Mouse (Mus musculus): ENCODE measurements around the gene U2af2. TPM values are rescaled to one million over a fixed set of nuclear protein-coding genes. Genes with fewer than 3 reads are reported as not detected.

The U2af2 gene
- polyA plus RNA-seq, 1 experiment from 2014 or later, result 105 TPM

GRCm38 (mm10) chr7:5125549-5126406, 63.8 kb downstream of the U2af2 start, which contains the start of gene Rasl2-9:
Gene Rasl2-9 (minus strand): TSS chr7:5125950.
- peak within 1 kb of the TSS; percentile 55; the same call in 1 of the 2 replicates for H3K9ac ChIP-seq (ENCODE audit: low read depth, low read length)
- no peaks in the 10 kb centered on the region for H3K9me3 ChIP-seq (ENCODE audit: control insufficient read depth, low read length)
- 20% methylated on average over 37 of the region's 42 CpGs for WGBS
- no peak within 1 kb of the TSS for H3K27ac ChIP-seq (replicated peaks; ENCODE audit: low read depth, low read length)
- peak within 1 kb of the TSS; percentile 38 for H3K4me3 ChIP-seq (ENCODE audit: low read depth, low read length)
- no peaks in the 10 kb centered on the region for H3K4me1 ChIP-seq (ENCODE audit: control insufficient read depth, insufficient read depth, low read length)
- ATAC-seq (ENCODE audit: low read depth), result peak; percentile 77; the same call in 1 of the 2 replicates
- DNase-seq (ENCODE audit: low spot score), result peak; percentile 42
- H3K36me3 ChIP-seq (ENCODE audit: control insufficient read depth, insufficient read depth, low read length), result no peaks in the 10 kb centered on the region
- peak within 1 kb of the TSS; percentile 61 for H3K4me2 ChIP-seq (ENCODE audit: low read depth, low read length)
- no peaks in the 10 kb centered on the region for H3K27me3 ChIP-seq (replicated peaks; ENCODE audit: control insufficient read depth, insufficient read depth, low read length)

Small RNA genes within 50 kb of the gene (microRNA-seq; reads per million reads assigned to microRNA genes)
- not detected for gene Gm26217 (ENCODE audit: borderline number of aligned reads)

Other genes starting within 250 kb of the U2af2 start
- gene Ube2s, start 249.6 kb upstream of the U2af2 start, polyA plus RNA-seq (2014; fragmentation: Nextera tagmentation; extraction: Ambion mirVana), result 347 and 359 TPM in 2 replicates
- 0.68 and 0.76 TPM in 2 replicates for gene Shisa7, start 217.4 kb upstream of the U2af2 start, polyA plus RNA-seq (2014; fragmentation: Nextera tagmentation; extraction: Ambion mirVana)
- 6.5 and 7.0 TPM in 2 replicates for gene Isoc2b, start 191.9 kb upstream of the U2af2 start, polyA plus RNA-seq (2014; fragmentation: Nextera tagmentation; extraction: Ambion mirVana)
- 1.3 and 1.6 TPM in 2 replicates for gene Isoc2a, start 185.0 kb upstream of the U2af2 start, polyA plus RNA-seq (2014; fragmentation: Nextera tagmentation; extraction: Ambion mirVana)
- 0.35 TPM in 1 of 2 replicates, not detected in the other for gene Gm36210, start 155.6 kb upstream of the U2af2 start, polyA plus RNA-seq (2014; fragmentation: Nextera tagmentation; extraction: Ambion mirVana)
- 3.7 and 4.0 TPM in 2 replicates for gene Zfp628, start 146.9 kb upstream of the U2af2 start, polyA plus RNA-seq (2014; fragmentation: Nextera tagmentation; extraction: Ambion mirVana)
- gene Nat14, start 140.1 kb upstream of the U2af2 start, polyA plus RNA-seq (2014; fragmentation: Nextera tagmentation; extraction: Ambion mirVana), result 1.9 and 2.6 TPM in 2 replicates
- 8.1 and 8.7 TPM in 2 replicates for gene Ssc5d, start 136.4 kb upstream of the U2af2 start, polyA plus RNA-seq (2014; fragmentation: Nextera tagmentation; extraction: Ambion mirVana)
- 0.64 and 0.92 TPM in 2 replicates for gene Sbk2, start 97.7 kb upstream of the U2af2 start, polyA plus RNA-seq (2014; fragmentation: Nextera tagmentation; extraction: Ambion mirVana)
- gene Sbk3, start 91.0 kb upstream of the U2af2 start, polyA plus RNA-seq (2014; fragmentation: Nextera tagmentation; extraction: Ambion mirVana), result 0.06 and 0.08 TPM in 2 replicates
- 23.0 and 30.4 TPM in 2 replicates for gene Zfp579, start 66.0 kb upstream of the U2af2 start, polyA plus RNA-seq (2014; fragmentation: Nextera tagmentation; extraction: Ambion mirVana)
- gene Zfp524, start 47.7 kb upstream of the U2af2 start, polyA plus RNA-seq (2014; fragmentation: Nextera tagmentation; extraction: Ambion mirVana), result 14.5 and 16.5 TPM in 2 replicates
- gene Fiz1, start 47.4 kb upstream of the U2af2 start, polyA plus RNA-seq (2014; fragmentation: Nextera tagmentation; extraction: Ambion mirVana), result 31.1 and 32.8 TPM in 2 replicates
- 1.5 TPM in 1 of 2 replicates, not detected in the other for gene Gm44973, start 46.6 kb upstream of the U2af2 start, polyA plus RNA-seq (2014; fragmentation: Nextera tagmentation; extraction: Ambion mirVana)
- gene Zfp865, start 41.8 kb upstream of the U2af2 start, polyA plus RNA-seq (2014; fragmentation: Nextera tagmentation; extraction: Ambion mirVana), result 5.3 and 5.8 TPM in 2 replicates
- 21.6 and 30.7 TPM in 2 replicates for gene Ccdc106, start 41.6 kb upstream of the U2af2 start, polyA plus RNA-seq (2014; fragmentation: Nextera tagmentation; extraction: Ambion mirVana)
- gene 4632433K11Rik, start 28.0 kb upstream of the U2af2 start, polyA plus RNA-seq (2014; fragmentation: Nextera tagmentation; extraction: Ambion mirVana), result not detected in 2 replicates
- 4.4 and 6.0 TPM in 2 replicates for gene Zfp784, start 23.7 kb upstream of the U2af2 start, polyA plus RNA-seq (2014; fragmentation: Nextera tagmentation; extraction: Ambion mirVana)
- 34.9 and 44.1 TPM in 2 replicates for gene Zfp580, start 10.6 kb upstream of the U2af2 start, polyA plus RNA-seq (2014; fragmentation: Nextera tagmentation; extraction: Ambion mirVana)
- 59.3 and 66.2 TPM in 2 replicates for gene Epn1, start 18.1 kb downstream of the U2af2 start, polyA plus RNA-seq (2014; fragmentation: Nextera tagmentation; extraction: Ambion mirVana)
- gene Rfpl4, start 54.8 kb downstream of the U2af2 start, polyA plus RNA-seq (2014; fragmentation: Nextera tagmentation; extraction: Ambion mirVana), result not detected in 2 replicates
- gene Rasl2-9, start 63.8 kb downstream of the U2af2 start, polyA plus RNA-seq (2014; fragmentation: Nextera tagmentation; extraction: Ambion mirVana), result 0.22 and 0.62 TPM in 2 replicates
- gene Vmn1r55, start 87.5 kb downstream of the U2af2 start, polyA plus RNA-seq (2014; fragmentation: Nextera tagmentation; extraction: Ambion mirVana), result not detected in 2 replicates
- gene Vmn1r56, start 134.6 kb downstream of the U2af2 start, polyA plus RNA-seq (2014; fragmentation: Nextera tagmentation; extraction: Ambion mirVana), result not detected in 2 replicates
- gene Vmn1r57, start 156.3 kb downstream of the U2af2 start, polyA plus RNA-seq (2014; fragmentation: Nextera tagmentation; extraction: Ambion mirVana), result not detected in 2 replicates